Mouse (Mus musculus) CD4-positive, CD25-positive, alpha-beta regulatory T cell, adult 4 months (primary cell): ENCODE data around the gene Pbx1. TPM values are rescaled to one million over a fixed set of nuclear protein-coding genes. Genes with fewer than 3 reads are reported as not detected.

Source experiments
- ATAC-seq: one replicate; pipeline ENCODE4 v1.8.0; 2017
- polyA plus RNA-seq, 2 experiments: library from polyadenylated mRNA; unstranded; fragments of 100-300 nt; shearing (Covaris generic); gene quantifications; one replicate each; pipeline ENCODE4 v1.2.1; 2017

The Pbx1 gene
- polyA plus RNA-seq, 2 experiments from 2014 or later, result 0.11 to 0.27 TPM

DNA sequence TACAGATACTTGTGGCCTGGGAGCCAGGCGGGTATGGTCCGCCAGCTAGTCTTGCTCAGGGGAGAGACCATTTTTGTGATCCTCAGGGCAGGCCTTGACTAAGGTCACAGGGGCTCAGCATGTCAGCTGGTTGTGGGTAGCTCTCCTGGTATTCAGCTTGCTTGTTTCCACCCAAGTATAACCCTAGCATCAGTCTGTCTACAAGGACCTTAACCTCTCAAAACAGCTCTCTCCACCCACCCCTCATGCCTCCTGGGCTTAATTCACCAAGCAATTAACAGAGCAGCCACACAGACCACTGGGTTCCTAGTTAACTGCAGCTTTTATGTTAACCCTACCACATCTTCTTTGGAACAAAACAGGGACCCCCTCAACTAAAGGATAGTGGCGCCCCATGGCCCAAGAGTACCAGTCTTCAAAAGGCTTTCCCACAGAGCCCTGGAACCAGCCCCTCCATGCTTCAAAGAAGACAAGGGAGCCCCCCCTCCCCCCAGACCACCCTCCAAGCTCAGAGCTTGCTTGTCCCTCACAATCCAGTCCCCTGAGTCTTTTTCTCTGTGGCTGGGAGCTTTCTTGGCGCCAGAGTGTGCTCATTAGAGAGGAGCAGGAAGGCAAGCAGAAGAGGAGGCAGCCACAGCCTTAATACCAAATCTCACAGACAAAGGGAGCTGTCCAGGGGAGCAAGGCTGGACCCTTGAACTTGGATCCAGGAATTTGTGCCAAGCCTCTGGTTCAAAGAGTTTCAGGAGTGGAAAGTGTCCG is 48.1 kb downstream of the Pbx1 start:
- ATAC-seq, result no peak

DNA sequence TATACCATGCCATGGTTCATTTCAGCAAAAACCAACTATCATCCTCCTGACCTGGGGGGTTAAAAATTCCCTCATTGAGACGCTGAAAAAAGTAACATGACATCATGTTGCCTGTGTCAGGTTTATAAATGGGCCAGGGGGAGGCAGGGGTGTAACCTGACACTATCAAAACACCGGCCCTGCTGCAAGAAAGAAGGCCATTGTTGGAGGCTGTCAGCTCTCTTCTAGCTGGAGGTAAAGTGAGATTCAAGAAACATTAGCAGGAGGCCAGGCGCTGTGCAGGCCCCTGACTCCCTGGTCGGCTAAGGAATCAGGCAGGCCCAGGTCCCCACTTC is 49.3 kb downstream of the Pbx1 start:
- ATAC-seq, result no peak

DNA sequence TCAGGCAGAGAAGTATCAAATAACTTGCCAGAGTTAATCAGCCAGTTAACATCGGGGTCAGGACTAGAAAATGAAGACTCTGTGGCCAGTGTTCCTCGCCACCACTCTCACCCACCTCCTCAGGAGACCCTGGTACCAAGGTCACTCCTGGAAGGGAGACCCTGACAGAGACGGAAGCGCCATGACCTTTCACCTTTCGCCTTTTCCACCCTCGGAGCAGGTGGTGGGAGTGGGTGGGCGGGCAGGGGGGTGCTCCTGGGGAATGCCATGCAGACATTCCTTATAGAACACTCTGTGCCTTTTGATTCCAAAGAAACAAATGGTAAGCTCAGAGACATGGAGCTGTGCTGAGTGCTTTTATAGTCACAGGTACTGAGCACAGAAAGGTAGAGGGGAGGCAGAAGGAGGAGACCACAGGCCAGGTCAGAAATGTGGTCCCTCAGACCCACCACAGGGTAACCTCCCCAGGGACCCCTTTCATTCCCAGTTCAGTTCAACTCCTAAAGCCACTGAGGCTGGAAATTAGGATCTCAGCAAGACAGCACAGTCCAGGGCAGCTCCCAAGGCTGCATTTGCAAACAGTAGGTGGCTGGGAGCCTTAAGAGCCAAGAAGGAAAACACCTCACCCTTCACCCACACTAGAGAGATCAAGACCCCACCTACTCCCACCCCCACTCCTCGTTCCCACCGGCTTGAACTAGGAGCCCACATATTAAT is 49.8 kb downstream of the Pbx1 start:
- no peak for ATAC-seq

GRCm38 (mm10) chr1:168381451-168381850 is 50.6 kb downstream of the Pbx1 start:
- no peak for ATAC-seq

- no peak for ATAC-seq
Observed at GRCm38 (mm10) chr1:168380241-168380770, 51.8 kb downstream of the Pbx1 start.

DNA sequence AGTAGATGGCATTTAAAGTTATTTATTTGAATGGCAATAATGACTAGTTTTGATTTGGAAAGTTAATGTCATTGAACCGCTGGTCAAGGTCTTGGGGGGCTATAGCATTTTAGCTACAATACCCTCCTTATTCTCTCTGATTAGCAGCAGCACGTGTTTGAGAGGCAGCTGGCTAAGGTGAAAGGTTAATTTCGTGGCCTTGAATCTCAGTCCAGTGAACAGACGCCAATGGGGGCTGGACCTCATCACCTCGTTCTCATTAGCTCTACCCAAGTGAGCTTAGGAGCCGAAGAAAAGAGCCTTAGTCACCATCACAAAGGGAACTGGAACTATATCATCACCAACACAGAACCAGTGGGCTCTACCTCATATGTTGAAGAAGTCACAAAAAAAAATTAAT is 54.4 kb downstream of the Pbx1 start:
- ATAC-seq, result no peak

GRCm38 (mm10) chr1:168376330-168376729 is 55.7 kb downstream of the Pbx1 start:
- no peak for ATAC-seq

- ATAC-seq, result no peak
Observed at GRCm38 (mm10) chr1:168374953-168375600, 57.0 kb downstream of the Pbx1 start.

- ATAC-seq, result no peak
Observed at GRCm38 (mm10) chr1:168372089-168372488, 60.0 kb downstream of the Pbx1 start.

DNA sequence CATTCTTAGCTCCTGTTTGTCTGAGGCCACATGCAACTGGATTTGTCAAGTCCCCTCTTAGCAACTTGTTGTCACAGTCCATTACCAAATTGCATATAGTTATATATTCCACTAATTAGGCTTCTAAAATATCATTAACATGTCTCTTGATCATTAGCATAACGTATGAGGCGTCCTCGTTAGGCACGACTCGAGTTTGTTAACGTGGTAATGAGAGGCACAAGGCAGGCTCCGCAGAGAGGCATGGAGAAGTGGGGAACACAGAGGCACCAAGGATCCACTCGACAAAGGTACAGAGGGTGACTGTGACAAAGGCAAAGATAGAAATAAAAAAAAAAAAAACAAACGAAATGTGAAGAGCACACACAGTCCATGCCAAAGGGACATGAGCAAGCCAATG is 61.1 kb downstream of the Pbx1 start:
- ATAC-seq, result no peak

- ATAC-seq, result no peak
Observed at GRCm38 (mm10) chr1:168366261-168366660, 65.8 kb downstream of the Pbx1 start.

GRCm38 (mm10) chr1:168364325-168364724 is 67.7 kb downstream of the Pbx1 start:
- ATAC-seq, result no peak

DNA sequence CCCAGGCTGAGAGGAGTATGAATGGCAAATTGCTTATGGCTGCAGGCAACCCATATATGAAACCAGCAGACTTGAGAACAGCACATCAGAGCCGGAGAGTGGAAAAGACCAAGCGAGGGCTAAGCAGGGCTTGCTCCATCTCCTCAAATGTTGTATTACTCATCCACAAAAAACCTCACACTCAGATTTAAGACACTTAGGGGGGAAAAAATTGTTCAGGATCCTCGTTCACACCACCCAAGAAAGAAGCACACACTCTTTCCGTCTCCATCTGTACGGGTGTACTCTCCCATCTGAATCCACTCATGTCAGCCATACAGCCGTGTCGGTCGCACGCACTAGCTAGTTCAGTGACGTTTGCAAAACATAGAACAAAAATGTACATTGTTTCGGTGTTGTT is 69.0 kb downstream of the Pbx1 start:
- no peak for ATAC-seq

GRCm38 (mm10) chr1:168362464-168362863 is 69.6 kb downstream of the Pbx1 start:
- ATAC-seq, result no peak

DNA sequence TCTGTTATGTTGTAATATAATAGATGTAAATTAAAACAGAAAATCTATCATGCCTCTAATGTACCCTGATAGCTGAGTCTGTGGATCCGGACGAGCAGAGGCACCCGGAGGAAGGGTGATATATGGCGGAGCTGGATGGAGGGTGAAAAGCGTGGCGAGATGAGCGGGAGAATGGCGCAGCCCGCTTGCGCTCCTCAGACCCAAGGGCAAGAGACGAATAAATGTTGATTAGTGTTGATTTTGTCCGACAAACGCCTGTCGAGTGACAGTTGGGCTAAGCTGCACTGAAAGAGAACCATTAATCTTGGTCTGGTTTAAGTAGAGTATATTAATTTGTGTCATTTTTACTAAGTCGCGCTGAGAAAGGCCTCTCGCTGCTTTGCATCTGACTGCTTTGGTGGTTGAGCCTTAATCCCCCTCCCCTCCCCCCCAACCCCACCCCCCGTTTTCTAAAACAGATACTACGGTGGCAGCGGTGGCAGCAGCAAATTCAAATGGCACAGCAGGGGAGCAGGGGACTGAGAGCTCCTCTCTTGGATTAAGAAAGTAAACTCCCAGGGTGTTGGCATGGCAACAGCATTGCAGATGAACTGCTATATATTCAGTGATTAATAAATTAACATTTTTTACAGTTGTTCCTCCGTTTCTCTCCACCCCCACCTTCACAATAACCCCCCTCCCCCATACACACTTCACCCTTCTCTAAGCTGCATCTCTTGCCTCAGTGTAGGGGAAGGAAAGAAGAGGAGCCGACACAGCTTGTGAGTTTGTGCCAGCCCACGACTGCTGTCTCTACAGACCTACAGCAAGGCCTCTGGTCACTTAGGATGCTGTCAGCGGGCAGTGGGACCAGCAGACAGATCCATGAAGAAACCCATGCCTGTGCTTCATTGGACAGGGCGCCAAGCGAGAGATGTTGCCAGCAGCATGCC is 74.1 kb downstream of the Pbx1 start:
- ATAC-seq, result no peak

DNA sequence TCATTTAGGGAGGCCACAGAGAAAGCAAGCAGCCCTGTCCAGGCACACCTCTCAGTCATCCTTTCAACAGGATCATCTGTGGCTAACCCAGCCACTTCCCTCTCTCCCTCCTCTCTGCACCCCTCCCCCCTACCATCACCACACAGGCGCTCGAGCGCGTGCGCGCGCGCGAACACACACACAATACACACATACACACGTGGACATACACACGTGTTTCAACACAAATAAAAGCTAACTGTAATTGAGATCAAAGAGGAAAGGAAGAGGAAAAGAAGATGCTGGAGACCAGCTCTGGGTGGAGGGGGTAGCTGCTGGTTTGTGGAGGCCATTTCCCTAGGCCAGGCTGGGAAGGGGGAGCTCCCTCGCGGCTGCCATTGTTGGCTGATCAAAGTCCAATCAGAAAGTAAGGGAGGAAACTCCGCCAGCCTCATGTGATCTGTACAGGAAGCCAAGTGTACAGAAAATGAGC is 75.1 kb downstream of the Pbx1 start:
- no peak for ATAC-seq

DNA sequence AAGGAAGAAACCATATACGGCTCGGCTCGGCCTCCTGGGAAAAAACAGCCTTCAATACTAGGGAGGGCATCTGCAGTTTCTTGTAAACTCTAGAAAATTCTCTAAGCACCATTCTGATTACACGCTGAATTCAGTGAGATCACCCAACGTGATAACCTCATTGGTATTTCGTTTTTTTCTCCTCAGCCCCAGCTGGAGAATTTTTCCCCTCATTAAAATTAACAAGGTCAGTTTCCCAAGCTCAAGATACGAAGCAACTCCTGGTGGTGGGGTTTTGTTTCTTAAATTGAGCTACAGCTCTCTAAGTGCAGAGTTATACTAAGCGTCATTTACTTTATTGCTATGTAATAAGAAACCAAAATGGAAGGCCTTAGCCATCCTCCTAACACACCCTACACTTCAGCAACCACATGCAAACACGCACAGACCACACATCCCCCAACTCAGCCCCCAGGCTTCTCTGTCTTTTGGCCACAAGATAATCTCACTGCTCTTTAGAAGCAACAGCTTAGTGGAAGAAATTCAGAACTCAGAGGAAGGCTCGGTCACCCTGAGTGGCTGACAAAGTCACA is 76.0 kb downstream of the Pbx1 start:
- no peak for ATAC-seq

- no peak for ATAC-seq
Observed at GRCm38 (mm10) chr1:168354934-168355333, 77.1 kb downstream of the Pbx1 start.

GRCm38 (mm10) chr1:168348036-168348784 is 83.9 kb downstream of the Pbx1 start:
- ATAC-seq, result no peak

DNA sequence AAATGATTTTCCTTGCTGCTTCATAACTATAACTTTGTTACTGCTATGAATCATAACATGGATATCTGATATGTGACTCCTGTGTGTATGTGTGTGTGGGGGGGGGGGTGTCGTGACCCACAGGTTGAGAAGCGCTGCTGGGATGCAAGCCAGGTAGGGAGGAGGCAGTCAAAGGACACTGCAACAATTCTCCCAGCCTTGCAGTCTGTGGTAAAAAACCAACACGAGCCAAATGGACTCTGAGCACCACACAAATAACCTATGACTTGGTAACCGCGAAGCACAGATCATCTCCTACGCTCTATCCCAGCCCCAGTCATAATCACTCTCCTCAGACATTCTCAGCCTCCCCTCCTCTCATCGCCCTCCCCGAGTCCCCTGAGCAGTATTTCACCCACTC is 87.2 kb downstream of the Pbx1 start:
- no peak for ATAC-seq

DNA sequence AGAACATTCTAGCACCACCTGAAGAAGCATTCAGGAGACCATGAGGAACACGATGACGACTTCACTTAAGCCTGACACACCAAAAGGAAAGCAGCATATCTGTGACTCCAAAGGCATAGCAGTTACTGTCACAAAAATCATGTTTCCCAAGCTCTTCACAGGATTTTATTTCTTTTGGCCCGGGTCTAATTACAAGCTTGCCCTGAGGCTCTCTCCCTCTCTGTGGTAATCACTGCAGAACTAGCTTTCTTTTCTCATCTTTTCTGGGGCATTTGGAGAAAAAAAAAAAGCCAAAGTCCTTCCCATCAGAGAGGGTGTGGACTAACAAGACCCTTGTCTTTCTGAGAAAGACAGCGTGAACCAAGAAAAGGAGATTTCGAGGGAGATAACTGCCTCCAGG is 87.8 kb downstream of the Pbx1 start:
- no peak for ATAC-seq
